Mouse (Mus musculus) embryonic facial prominence, embryonic 10.5 days (tissue): ENCODE data around the gene Cox15. TPM values are rescaled to one million over a fixed set of nuclear protein-coding genes. Genes with fewer than 3 reads are reported as not detected.

Source experiments
- DNase-seq: peaks from one replicate; pipeline ENCODE4 v3.0.0-alpha.2; 2017; ENCODE audit warnings: low spot score
- H3K27ac ChIP-seq: fragments of 300-500 bp; sonication (generic); replicated peaks from 2 replicates; pipeline ENCODE4 v1.5.1; 2016; ENCODE audit warnings: mild to moderate bottlenecking
- H3K27me3 ChIP-seq: fragments of 300-500 bp; sonication (generic); replicated peaks from 2 replicates; pipeline ENCODE4 v1.6.1; 2016; ENCODE audit warnings: low read depth, mild to moderate bottlenecking; ENCODE audit not compliant: poor library complexity, severe bottlenecking
- H3K36me3 ChIP-seq: fragments of 300-500 bp; sonication (generic); replicated peaks from 2 replicates; pipeline ENCODE4 v1.6.1; 2016; ENCODE audit warnings: mild to moderate bottlenecking, moderate library complexity
- H3K4me1 ChIP-seq: fragments of 300-500 bp; sonication (generic); 2 replicates; pipeline ENCODE4 v1.6.1; 2016
- H3K4me3 ChIP-seq: fragments of 300-500 bp; sonication (generic); 2 replicates; pipeline ENCODE4 v1.5.1; 2016; ENCODE audit warnings: mild to moderate bottlenecking, moderate library complexity
- H3K9me3 ChIP-seq: fragments of 300-500 bp; sonication (generic); 2 replicates; pipeline ENCODE4 v1.6.1; 2016; ENCODE audit warnings: mild to moderate bottlenecking
- WGBS: fragments of 180-500 bp; shearing (Covaris S2); methylation state at CpG from one replicate; pipeline ENCODE4 v1.1.7; 2016; 5-methylcytosine and 5-hydroxymethylcytosine counted together
- polyA plus RNA-seq: library from polyadenylated mRNA; unstranded; fragments of >200 nt; fragmentation: Nextera tagmentation; extraction: Ambion mirVana; gene quantifications from 2 replicates; pipeline ENCODE4 v1.2.1, GENCODE M21; 2016

Gene Cox15
- polyA plus RNA-seq, 1 experiment from 2014 or later = 10.9 TPM

DNA sequence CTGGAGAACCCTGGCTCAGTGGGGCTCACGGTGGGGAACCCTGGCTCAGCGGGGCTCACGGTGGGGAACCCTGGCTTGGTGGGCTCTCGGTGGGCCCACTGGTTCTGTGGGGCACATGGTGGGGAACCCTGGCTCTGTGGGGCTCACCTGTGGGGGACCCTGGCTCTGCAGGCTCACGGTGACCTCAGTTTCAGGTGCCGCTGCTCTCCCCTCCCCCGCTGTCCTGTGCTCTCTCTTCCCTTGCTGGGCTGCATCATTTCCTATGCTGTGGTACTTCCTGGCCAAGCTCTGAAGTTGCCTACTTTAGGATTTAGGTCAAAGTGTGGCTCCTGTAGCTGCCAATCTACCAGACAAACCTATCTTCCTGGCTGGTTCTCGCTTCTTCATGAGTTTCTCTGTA, 29.9 kb downstream of the Cox15 start:
- no peak for DNase-seq
- peaks cover 7% of the 10 kb centered on the region for H3K4me1 ChIP-seq
- no peaks in the 10 kb centered on the region for H3K9me3 ChIP-seq
- no peaks in the 10 kb centered on the region for H3K27me3 ChIP-seq
- peaks cover 87% of the 10 kb centered on the region for H3K36me3 ChIP-seq
- no peak overlapping the region for H3K27ac ChIP-seq
- 78% methylated on average over 8 of the region's 8 CpGs for WGBS
- no peak overlapping the region for H3K4me3 ChIP-seq

DNA sequence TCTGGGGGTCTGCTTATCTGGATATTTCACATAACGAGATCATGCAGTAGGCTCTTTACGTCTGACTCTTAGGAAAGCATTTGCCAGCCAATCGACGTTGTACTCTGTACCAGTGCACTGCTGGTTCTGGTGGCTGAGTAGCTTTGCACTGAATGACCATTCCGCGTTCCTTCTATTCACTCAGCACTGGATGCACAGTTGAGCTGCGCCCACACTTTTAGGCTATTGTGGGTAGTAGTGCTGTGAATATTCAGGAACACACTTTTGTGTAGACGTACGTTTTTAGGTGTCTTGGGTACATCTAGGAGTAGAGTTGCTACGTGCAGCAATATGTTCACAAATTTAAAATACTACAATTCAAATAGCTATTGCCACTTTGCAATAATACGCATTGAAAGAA, 32.7 kb downstream of the Cox15 start:
- no peak for DNase-seq
- Histone ChIP-seq H3K4me3 (no peak overlapping the region), H3K27ac (no peak overlapping the region), H3K9me3 (no peaks in the 10 kb centered on the region), H3K27me3 (no peaks in the 10 kb centered on the region), H3K4me1 (peaks cover 7% of the 10 kb centered on the region), H3K36me3 (peaks cover 67% of the 10 kb centered on the region)
- 93% methylated on average over 11 of the region's 11 CpGs for WGBS

DNA sequence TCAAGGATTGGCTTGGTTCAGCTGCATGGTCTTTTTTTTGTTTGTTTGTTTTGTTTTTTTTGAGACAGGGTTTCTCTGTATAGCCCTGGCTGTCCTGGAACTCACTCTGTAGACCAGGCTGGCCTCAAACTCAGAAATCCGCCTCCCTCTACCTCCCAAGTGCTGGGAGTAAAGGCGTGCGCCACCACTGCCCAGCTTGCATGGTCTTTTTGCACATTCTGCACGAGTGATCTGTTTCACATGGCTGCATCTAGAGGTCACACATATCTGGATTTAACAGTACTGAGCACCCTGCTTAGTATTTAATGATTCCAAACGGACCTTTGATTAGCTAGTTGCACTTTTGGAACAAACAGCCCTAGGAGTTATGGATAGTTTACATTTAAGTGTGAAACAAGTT, 40.8 kb downstream of the Cox15 start:
- DNase-seq = no peak
- Histone ChIP-seq H3K9me3 (no peaks in the 10 kb centered on the region), H3K27me3 (no peaks in the 10 kb centered on the region), H3K4me1 (no peaks in the 10 kb centered on the region), H3K36me3 (peaks cover 41% of the 10 kb centered on the region), H3K27ac (no peak overlapping the region), H3K4me3 (no peak overlapping the region)
- 80% methylated on average over 5 of the region's 5 CpGs for WGBS

DNA sequence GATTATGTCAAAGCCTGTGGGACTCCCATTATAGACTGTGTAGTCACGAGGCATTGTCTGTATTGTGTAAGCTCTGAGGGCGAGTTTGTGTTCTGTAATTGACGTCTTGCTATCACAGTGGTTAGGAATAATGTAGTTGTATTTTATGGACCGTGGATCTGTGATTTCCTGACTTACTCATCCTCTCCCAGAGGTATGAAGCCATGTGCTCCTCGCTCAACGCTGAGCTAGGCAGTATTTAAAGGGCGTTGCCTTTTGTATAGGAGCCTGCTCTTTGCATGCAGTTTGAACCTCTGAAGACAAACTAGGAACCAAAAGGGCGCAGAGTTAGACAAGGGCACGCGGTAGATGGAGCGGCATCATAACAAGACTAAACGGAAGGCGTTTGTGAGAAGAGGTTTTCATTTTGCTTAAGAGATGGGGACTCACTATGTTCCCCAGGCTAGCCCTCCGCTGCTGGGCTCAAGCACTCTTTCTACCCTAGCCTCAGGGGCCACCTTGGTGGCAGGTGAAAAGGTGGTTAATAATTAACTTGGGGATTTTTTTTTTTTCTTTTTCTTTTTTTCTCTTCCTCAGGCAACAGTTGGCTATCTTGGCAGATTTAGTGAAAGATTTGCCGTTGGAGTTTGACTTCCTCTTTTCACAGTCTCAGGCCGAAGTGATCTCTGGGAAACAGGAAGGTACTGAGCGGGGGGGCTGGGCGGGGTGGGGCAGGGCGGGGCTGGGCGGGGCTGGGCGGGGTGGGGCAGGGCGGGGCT, 41.5 kb downstream of the Cox15 start:
- Histone ChIP-seq H3K36me3 (peaks cover 46% of the 10 kb centered on the region), H3K4me3 (no peak overlapping the region), H3K27ac (no peak overlapping the region), H3K4me1 (no peaks in the 10 kb centered on the region), H3K9me3 (no peaks in the 10 kb centered on the region), H3K27me3 (no peaks in the 10 kb centered on the region)
- 63% methylated on average over 22 of the region's 22 CpGs for WGBS
- no peak for DNase-seq

DNA sequence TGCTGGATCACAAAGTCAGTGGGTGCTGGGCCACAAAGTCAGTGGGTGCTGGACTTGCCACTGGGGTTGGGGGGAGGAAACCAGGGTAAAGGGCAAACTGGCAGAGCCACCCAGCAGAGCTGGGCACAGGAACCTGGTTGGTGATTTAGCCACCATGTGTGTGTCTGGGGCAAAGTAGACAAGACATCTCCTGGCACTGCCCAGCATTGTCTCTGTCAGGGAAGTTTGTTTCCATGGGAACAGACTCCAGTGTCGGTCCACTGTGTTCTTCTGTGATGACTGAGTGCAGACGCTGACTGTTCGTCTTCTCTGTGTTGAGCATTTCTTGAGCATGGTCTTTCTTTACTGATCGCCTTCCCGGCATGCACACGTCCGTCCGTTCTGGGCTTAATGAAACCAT, 43.5 kb downstream of the Cox15 start:
- Histone ChIP-seq H3K9me3 (no peaks in the 10 kb centered on the region), H3K4me1 (no peaks in the 10 kb centered on the region), H3K4me3 (no peak overlapping the region), H3K27ac (no peak overlapping the region), H3K27me3 (no peaks in the 10 kb centered on the region), H3K36me3 (peaks cover 58% of the 10 kb centered on the region)
- 91% methylated on average over 8 of the region's 8 CpGs for WGBS
- DNase-seq = no peak

DNA sequence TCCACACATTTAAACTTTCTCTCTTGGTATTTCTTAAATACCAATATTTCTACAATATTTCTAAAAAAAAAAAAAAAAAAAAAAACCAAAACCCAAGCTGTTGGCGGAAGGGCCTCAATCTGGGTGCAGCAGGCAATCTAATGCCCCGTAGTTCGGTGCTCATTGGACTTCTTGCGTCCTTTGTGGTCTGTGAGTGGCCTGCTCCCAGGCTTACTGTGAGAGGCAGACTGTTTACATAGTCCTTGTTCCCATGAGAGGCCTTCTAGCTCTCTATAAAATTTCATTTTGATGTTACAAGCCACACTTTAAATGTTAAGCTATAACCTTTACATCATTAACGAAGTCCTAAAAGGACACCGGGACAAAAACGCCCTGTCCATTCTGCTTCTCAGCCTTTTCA, 44.6 kb downstream of the Cox15 start:
- peaks cover 59% of the 10 kb centered on the region for H3K36me3 ChIP-seq
- DNase-seq = no peak
- H3K27me3 ChIP-seq = no peaks in the 10 kb centered on the region
- H3K9me3 ChIP-seq = no peaks in the 10 kb centered on the region
- H3K27ac ChIP-seq = no peak overlapping the region
- H3K4me1 ChIP-seq = no peaks in the 10 kb centered on the region
- 92% methylated on average over 7 of the region's 7 CpGs for WGBS
- H3K4me3 ChIP-seq = no peak overlapping the region

DNA sequence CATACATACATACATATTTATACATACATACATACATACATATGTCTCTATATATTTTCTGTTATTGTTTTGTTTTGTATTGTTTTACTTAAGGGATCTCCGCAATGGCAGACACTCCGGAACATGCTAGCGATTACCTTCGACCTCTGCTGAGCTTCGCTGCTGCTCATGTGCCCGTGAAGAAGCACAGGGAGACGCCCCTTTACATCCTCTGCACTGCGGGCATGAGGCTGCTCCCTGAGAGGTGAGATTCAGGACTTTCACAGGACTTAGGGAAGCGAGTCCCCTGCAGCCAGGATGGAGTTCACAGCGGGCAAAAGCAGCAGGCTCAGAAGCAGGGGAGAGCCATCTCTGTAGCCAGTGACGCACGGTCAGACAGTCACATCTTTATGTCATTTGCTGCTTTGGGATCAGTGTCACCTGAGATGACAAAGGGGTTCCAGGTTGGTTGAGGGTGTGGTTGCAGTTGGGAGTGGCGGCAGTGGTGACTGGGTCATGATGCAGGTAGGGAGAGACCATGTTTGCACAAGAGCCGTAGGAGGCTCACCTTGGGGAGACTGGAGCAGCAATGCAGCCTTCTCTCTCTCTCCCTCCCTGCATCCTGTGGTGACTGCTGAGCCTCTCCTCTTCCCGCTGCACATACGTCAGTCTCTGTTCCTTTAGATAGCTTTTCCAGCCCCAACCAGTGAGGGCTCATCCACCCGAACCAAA, 47.9 kb downstream of the Cox15 start:
- DNase-seq = no peak
- WGBS = 91% methylated on average over 17 of the region's 17 CpGs

DNA sequence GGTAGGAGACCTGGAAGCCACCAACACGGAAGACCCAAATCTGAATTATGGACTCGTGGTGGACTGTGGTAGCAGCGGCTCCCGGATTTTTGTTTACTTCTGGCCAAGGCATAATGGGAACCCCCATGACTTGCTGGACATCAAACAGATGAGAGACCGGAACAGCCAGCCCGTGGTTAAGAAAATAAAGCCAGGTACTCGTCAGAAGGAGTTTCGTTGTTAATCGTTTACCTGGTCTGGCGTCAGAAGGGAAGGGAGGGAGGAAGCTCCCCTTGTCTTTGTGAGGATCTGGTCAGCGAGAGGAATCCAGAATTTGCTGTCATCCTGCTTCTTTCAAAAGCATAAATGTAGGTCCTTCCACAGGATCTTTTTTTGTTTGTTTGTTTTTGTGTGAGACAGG, 48.6 kb downstream of the Cox15 start:
- 93% methylated on average over 11 of the region's 11 CpGs for WGBS
- no peak overlapping the region for H3K4me3 ChIP-seq
- no peaks in the 10 kb centered on the region for H3K4me1 ChIP-seq
- H3K27ac ChIP-seq = no peak overlapping the region
- no peak for DNase-seq
- peaks cover 3% of the 10 kb centered on the region; the same call in 1 of the 2 replicates for H3K9me3 ChIP-seq
- H3K27me3 ChIP-seq = no peaks in the 10 kb centered on the region
- peaks cover 83% of the 10 kb centered on the region for H3K36me3 ChIP-seq

More for the DNA sequence above, 47.9 kb downstream of the Cox15 start:
- peaks cover 79% of the 10 kb centered on the region for H3K36me3 ChIP-seq
- H3K4me1 ChIP-seq = no peaks in the 10 kb centered on the region
- peaks cover 3% of the 10 kb centered on the region; the same call in 1 of the 2 replicates for H3K9me3 ChIP-seq
- no peak overlapping the region for H3K27ac ChIP-seq
- H3K27me3 ChIP-seq = no peaks in the 10 kb centered on the region
- no peak overlapping the region for H3K4me3 ChIP-seq

DNA sequence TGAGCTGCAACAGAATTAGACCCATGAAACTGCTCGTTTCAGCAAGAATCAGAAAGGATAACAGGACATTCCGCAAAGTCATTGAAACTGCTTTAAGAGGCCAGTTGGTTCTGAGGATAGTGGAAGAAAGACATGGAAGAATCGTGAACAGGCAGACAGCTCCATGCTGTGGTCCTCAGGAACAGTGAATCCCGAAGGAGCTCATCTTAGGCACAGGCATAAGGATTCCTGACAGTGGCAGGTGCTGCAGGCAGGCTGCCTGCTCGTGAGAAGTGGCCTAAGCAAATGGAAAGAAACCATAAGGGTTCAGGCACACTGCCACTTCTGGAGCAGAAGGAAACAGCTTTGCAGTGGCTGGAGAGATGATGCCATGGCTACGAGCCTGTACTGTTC, 53.0 kb downstream of the Cox15 start:
- WGBS = 83% methylated on average over 6 of the region's 6 CpGs
- Histone ChIP-seq H3K27ac (no peak overlapping the region), H3K4me3 (no peak overlapping the region), H3K9me3 (peaks cover 3% of the 10 kb centered on the region; the same call in 1 of the 2 replicates), H3K36me3 (peaks cover 54% of the 10 kb centered on the region), H3K27me3 (no peaks in the 10 kb centered on the region), H3K4me1 (0 out of 2 replicates have a peak, but pooled peaks cover 3% of the 10 kb centered on the region)
- no peak for DNase-seq

DNA sequence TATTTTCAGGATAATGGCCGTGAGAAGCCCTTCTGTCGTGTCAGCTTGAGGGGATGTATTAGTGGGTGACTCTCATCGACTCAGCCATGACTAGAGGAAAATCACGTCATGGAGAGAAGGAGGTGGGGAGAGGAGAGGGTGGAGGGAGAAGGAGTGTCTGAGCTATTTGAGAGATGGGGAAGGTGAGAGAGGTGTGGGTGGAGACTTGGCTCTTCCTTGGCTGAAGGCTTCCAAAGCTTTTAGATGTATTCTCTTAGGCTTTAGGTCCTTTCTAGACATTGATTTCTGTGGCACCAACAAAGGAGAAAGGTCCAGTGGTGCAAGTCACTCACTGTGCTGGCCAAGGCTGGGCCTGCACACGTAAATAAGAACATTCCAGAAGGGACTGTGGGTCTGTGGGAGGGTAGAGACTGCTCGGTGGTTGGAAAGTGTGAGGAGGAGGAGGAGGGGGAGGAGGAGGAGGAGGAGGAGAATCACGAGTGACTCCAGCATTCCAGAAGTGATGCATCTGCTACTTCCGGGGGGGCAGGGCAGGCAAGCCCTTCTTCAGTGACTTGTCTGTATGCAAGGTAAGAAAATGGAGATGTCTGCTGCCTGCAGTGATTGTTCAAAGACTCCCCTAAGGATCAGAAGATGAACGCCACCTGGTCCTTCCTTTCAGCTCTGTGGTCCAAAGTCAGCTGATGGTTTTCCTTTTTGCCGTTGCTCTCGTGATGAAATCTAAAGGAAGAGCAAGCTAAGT, 53.6 kb downstream of the Cox15 start:
- 0 out of 2 replicates have a peak, but pooled peaks cover 3% of the 10 kb centered on the region for H3K4me1 ChIP-seq
- 77% methylated on average over 11 of the region's 11 CpGs for WGBS
- peaks cover 3% of the 10 kb centered on the region; the same call in 1 of the 2 replicates for H3K9me3 ChIP-seq
- no peak overlapping the region for H3K4me3 ChIP-seq
- peaks cover 48% of the 10 kb centered on the region for H3K36me3 ChIP-seq
- H3K27me3 ChIP-seq = no peaks in the 10 kb centered on the region
- no peak for DNase-seq
- H3K27ac ChIP-seq = no peak overlapping the region

DNA sequence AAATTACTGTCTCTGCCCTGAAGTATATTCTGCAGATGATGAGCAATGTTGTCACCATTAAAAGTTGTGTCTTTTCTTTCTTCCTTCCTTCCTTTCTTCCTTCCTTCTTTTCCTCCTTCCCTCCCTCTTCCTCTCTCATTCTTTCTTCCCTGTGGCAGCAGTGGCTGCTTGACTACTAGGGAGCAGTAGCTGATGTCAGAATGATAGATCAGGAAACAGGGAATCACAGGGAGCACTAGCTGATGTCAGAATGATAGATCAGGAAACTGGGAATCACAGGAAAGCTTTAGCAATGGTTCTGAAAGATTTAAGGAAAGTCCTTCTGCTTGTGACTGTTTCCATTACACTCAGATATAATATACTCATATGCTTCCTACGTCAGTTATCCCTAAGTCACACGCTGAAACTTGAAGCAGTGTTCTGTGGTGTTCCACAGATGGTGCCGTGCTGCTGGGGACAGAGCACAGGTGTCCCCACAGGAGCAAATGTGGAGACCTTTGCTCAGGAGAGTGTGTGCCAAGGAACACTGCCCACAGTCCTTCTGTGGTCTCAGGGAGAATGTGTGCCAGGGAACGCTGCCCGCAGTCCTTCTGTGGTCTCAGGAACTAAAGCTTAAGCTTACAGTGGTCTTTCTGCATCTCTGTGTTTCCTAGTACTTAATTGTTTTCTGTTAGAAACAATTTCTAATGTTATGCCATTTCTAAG, 55.0 kb downstream of the Cox15 start:
- no peak for DNase-seq
- 91% methylated on average over 5 of the region's 5 CpGs for WGBS

DNA sequence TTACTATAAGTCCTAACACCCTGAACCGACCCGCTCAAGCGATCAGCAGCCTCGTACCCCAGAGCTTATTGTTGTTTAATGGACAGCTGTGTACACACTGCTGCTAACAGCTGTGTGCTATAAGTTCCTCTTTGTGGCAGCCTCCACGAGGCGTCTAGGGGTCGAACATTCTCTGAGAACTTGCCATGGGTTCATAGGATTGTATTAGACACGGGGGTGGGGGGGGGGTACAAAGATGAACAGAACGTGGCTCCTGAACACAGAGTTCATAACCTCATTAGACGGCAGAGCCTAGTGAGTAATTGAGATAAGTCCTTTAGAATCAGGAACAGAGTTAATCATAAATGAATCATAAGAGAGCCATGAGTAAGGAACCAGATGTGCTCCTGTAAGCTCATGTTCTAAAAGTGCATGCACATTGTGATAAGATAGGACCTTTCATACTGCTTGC, 57.3 kb downstream of the Cox15 start:
- no peak overlapping the region for H3K27ac ChIP-seq
- H3K4me1 ChIP-seq = peaks cover 4% of the 10 kb centered on the region
- no peaks in the 10 kb centered on the region for H3K9me3 ChIP-seq
- H3K36me3 ChIP-seq = peaks cover 35% of the 10 kb centered on the region
- H3K27me3 ChIP-seq = no peaks in the 10 kb centered on the region
- H3K4me3 ChIP-seq = no peak overlapping the region
- 69% methylated on average over 10 of the region's 10 CpGs for WGBS
- DNase-seq = no peak

More for the DNA sequence above, 55.0 kb downstream of the Cox15 start:
- Histone ChIP-seq H3K27ac (no peak overlapping the region), H3K9me3 (peaks cover 3% of the 10 kb centered on the region; the same call in 1 of the 2 replicates), H3K36me3 (peaks cover 42% of the 10 kb centered on the region), H3K4me1 (0 out of 2 replicates have a peak, but pooled peaks cover 3% of the 10 kb centered on the region), H3K27me3 (no peaks in the 10 kb centered on the region), H3K4me3 (no peak overlapping the region)
